Mouse (Mus musculus): ENCODE measurements at regions not wholly inside any gene's neighbourhood (a gene's known extent, or its start where the extent isn't known, plus 50 kb on each side); places are given as distances from the start of the nearest gene placed in this dataset.
"Not testable (repeated sequence)": the region's sequence is repeated elsewhere in the genome, so short reads cannot be mapped to it uniquely, and the experiment has no call there.

DNA sequence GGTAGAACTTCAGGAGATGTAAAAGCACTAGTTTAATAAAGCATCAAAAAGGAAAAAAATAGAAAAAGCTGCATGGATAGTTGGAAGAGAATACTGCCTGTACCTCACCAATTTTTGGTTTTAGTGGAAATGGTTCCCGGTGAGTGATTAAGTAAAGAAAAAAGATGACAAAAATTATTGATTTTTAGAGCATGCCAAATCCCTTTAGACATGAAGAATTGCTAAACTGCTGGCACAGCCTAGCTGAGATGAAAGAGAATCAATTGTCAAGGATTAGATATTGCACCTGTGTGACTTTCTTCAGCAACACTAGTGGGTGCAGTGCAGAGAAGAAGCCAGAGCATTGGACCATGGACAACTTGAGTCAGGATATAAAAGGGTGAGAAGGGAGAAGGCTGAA is 348.7 kb upstream of the Cpeb2 start:
- no peak for DNase-seq

DNA sequence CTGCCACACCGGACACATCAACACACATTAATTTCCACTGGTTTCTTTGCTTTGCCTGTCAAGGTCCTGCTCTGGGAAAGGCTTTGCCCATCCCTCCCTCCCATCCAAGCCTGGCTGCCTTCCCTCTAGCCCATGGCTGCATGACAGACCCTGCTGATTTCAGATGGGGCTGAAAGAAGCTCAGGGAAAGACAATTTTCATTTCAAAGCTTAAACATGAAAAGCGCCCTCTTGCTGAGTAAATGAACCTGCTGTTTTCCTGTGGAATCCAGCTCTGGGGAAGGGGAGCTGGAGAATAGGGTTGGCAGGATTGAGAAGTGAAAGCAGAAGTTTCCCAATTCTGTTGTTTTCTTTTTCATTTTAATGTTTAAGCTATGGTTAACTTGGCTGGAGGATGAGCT is 341.1 kb upstream of the Cpeb2 start:
- no peak for DNase-seq

DNA sequence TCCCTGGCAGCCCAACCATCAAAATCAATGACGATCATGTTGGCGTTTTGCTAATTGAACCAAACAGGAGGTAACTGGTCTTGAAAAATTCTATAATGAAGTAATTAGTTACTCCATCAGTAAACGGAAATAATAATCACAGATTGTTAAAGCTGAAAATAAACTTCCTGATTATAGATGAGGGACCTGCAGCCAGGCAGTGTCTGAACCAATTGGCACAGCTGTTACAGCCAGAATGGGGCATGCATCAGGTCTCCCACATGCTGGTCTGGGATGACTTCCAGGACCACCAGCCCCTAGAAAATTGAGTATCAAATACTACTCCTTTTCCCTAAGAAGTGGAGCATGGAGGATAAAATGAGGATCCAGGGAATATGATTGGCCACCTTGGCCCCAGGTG is 326.8 kb upstream of the Cpeb2 start:
- no peak for DNase-seq

DNA sequence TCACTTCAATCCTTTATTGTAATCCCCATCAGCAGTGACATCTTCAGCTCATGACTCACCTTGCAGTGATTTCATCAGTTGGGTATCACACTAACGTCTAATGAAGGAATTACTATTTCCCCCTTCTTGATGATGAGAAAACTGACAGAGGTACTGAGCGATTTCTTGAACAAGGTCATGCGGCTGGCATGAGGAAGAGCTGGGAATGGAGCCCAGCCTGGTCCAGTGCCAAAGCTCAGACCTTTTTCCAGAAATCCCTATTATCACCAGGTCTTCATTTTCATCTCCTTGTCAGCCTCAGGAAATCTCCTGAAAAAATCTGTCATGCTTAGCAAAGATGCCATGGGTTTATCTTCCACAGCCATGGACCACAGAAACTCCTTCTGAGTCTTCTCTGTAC is 313.6 kb upstream of the Cpeb2 start:
- no peak for DNase-seq

DNA sequence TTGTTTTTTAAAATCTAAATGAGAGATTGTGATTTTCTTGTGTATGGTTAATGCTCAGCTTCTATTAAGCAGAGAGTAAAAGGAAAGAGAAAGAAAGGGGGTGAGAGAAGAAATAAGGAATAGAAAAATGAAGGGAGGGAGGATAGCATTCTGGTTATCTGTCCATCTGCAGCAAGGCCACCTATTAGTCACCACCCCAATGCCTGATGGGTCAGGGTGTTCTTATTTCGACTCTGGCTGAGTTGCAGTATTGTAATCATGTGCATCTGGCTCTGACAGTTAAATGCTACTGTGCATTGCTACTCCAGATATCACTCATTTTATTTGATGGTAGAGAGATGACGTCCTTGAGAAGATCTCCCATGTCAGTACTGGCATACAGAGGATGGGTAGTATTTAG is 300.9 kb upstream of the Cpeb2 start:
- no peak for DNase-seq

DNA sequence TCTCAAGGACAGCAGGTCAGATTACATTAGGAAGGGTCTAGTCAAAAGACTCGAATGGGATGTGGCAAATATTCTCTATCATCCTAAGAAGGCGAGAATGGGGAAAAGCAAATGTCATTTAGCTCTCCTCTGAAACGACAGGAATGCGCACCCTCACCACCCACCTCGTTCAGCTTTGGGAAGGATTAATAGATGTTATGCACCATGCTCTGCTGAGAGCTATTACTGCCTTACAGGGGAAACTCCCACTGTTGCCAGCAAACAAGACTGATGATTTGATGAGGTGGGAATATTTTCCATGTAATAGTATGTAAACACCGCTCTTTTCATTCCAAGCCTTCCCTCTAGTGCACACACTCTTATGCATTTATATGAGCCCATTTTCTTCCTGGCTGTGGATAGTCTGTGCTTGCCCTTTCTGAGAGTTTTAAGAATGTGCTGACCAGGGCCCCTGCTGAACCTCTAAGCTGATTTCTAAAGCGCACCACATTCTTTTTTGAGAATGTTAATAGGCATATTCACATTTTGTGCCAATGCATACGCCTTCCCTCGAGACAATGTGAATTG is 273.6 kb upstream of the Cpeb2 start:
- no peak for DNase-seq

DNA sequence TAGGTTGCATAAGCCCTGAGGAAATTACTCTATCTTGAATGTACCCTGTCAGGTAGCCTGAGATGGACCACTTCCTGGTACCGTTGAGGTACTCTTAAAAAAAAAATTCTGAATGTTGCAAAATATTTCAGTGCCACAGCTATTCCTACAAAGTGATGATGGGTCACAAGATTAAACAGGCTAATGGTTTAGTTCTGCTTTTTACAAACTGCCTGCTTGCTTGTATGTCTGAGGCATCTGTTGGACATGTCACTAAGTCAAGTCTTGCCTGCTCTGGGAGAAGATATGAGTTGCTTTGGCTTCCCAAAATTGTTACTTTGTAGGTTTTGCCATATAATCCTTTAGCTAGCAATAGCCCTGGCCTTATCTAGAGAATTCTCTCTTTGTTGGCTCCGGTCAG is 266.0 kb upstream of the Cpeb2 start:
- DNase-seq: not testable (repeated sequence)

DNA sequence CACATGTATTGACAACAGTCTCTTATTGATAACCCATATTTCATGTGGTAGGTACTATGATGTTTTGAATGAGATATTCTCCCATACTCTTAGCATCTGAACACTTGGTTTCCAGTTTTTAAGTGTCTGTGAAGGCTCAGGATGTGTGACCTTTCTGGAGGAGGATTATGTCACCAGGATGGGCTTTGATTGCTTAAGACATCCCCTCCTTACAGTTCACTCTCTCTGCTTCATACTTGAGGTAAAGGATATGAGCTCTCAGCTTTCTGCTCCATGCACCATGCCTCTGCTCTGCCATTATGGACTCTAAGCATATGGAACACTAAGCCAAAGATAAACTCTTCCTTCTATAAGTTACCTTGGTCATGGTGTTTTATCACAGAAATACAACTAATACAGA is 263.8 kb upstream of the Cpeb2 start:
- no peak for DNase-seq

DNA sequence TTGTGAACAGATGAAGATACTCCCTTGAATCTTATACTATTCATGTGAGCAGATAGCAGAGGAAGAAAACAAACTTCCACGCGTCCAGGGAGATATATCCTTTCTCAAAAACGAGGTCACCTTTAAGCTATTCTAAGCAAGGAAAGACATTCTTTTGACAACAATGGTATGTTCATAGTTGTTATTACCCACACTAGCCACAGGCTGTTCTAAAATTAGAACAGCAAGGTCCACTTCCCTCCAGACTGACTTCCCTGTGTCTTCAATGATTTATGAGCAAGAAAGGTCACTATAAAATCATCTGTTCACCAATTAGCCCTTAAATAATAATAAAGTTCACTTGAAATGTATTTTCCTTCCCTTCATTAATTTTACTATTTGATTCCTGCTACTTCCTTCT is 263.3 kb upstream of the Cpeb2 start:
- no peak for DNase-seq

DNA sequence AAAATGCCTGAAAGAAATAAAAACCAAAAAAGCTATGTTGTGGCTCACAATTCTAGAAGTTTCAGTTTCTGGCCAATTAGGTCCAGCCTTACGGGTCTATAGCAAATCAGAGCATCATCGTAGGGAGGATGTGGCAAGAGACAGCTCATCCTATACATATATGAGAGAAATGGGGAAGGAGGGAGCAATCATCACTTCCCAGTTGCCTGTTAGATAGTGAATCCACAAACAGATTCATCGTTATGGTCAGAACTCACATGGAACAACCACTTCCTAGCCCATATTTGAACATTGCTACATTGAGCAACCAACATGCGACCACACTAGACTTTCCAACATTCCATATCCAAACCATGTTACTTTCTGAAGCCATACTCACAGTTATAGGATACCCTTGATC is 255.9 kb upstream of the Cpeb2 start:
- no peak for DNase-seq

DNA sequence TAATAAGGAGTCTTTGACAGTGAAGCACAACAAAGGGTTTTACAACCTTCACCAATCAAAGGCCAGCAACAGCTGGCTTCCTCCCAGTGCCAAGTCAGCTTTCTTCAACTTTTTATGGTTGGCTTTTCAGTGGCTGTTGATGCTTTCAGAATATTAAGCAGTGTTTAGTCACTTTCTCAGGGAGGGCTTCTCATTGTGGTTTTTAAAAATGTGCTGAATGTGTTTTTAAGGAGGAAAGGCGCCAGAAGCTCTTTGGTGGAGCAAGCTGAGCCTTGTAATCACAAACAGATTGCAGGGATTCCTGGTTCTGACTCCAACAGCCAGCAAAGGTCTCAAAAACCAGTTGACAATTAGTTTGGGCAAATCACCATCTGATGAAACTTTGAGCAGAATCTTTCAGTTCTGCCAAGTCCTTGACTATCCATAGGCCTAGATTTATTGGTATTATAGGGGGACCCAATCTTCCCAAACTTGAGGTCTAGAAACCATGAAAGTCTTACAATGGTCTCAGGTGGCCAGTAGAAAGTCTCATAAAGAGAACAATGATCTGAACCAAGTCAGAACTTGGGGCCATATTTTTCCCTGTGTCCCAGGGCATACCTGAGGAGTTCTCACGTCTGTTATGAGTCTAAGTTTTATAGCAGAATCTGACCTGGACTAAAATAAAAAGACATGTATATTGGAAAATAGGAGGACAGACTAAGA is 251.9 kb upstream of the Cpeb2 start:
- DNase-seq: no peak

DNA sequence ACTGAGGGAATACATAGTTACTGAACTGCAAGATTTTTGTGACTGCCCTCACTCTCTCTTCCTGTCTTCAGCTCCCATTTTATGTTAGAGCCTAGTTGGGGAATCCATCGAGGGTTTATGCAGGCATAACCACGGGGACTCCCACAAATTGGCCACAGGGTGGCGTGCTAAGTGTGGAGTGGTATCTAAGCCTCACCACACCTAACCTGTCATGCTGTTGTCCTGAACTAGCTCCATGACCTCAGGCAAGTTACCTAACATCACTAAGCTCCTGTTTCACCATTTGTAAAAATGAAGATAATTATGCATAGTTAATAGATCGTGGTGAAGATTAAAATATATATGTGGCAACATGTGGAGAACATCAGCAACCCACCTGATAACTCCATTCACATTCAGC is 246.8 kb upstream of the Cpeb2 start:
- DNase-seq: no peak

DNA sequence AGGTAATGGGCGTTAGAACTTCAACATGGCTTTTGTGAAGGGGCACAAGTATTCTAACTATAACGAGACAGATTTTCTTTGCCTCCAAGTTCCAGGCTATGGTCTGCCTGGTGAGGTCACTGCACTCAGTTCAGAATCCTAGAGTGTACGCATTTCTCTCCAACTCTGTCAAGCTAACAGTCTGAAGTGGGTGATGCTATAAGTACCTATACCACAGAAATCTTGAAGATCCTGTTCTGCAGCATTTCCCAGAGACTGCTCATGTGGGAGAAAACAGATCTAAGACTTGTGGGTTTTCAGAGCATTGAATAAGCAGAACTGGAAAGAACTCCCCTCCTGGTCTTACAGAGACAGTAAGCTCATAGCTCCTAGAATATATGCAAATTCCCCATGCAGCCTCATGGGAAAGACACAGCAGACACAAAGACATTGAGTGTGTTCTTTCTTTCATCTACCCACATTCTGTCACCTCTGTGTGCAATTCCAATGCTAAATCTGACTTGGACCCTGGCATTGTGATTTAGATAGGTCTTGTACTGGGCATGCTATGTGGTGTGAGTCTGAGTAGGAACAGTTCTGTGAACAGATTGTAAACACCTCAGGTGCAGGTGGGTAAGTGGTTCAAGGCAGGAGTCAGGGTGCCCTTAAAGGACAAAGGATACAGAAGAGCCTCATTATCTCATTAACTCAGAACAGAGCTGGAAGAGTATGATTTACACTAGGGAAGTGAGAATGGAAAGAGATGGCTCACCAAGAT is 245.1 kb upstream of the Cpeb2 start:
- no peak for DNase-seq

DNA sequence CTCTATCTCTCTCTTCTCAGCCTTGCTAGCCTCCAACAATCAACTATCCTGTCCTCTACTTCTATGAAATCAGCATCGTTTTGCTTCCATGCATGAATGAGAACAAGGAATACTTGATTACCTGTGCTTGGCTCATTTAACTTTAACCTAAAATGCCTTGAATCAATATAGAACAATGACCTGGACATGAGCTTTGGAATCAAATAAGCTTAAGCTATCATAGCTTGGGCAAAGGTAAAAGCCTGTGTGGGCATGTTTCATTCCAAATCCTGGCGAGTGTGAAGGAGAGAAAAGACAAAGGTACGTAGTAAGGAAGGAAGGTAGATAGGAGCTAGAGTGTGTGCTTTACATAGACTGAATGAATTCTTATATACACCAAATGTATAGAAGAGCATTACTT is 243.7 kb upstream of the Cpeb2 start:
- DNase-seq: no peak

DNA sequence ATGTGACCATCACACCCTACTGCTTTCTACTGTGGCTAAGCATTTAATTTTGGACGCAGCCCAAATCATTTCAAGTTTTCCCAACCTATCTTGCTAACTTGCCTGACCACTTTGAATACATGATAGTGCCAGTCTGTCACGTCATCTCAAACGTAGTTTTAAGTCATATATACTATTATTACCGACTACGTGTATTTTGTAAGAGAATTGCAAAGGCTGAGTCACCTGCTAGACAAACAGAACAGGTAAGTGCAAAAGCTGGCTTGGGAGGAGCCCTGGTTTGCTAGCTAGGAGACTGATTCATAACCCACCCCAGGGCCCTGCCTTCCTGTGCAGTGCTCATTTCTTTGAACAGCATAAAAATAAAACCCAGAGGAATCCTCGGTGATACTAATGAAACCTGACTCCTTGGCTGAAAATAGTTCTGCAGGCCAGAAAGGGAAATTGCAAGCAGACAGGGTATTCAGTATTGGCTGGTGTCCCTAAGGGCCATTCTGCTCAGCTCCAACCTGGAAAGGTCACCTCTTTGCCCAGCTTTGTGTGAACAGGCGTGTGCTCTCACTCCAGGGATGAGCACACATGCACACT is 208.9 kb upstream of the Cpeb2 start:
- no peak for DNase-seq

DNA sequence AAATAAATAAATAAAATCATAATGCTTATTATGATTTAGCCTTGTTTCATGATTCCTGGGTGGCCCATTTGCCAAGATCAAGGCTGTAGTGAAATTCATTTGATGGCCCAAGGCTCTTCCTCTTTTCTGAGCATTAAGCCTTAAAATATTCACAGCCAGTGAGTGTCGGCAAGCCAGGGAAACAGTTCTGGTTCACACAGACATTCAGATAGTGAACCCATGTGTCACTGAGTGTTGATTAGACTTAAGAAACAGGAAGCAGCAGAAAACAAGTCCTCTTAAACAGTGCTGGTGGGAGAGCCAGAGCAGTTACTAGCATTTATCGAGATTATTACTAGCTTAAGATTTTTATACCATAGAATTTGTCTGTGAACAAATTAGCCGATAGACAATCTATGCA is 201.7 kb upstream of the Cpeb2 start:
- DNase-seq: no peak

DNA sequence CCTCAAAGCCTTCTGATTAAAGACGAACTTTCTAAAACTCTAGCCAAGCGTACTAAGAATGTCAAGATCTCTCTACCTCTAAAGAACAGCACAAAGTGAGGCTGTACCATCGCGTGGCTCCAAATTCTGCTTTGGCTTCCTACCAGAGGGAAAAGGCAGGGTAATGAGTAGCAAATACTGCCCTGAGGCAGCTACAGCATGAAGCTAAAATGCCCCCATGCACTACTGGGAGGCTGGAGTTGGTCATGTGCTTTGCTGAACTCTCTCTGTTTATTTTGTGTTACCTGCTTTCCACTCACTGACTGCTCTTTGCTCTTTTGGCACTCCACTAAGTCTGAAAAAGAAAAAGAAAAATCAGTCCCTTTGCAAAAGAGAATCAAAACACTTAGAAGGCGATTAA is 201.1 kb upstream of the Cpeb2 start:
- no peak for DNase-seq

DNA sequence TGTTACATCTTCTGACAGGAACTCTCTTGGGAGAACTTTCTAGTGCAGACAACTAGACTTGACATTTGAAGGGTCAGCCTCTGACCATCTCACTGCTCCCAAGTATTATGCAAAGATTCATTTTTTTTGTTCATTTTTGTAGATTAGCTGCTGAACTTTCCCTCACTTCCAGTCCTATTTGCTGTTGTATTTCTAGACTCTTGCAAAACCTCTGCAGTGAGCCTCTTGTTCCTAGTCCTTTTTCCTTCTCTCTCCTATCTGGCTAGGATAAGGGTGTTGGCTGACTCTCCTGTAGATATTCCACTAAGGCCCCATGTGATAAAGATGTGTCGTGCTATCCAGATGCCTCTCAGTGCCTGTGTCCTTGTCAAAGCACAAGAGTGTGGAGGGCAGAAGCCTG is 198.5 kb upstream of the Cpeb2 start:
- no peak for DNase-seq

DNA sequence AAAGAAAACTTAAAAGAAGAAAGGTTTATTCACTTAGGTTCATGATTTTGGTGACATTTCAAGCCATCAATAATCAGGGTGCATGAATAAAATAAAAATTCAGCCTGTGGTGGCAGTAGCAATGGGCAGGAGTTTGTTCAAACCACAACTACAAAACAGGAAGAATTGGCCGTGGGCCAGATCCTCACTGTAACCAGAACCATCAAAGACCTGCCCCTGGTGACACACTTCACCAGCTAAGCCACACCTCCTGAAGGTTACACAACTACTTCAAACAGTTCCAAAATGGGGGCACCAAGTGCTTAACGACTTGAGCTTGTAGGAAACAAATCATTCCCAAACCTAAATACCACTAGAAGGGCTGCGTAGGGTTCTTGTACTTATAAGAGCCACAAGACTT is 195.4 kb upstream of the Cpeb2 start:
- no peak for DNase-seq

DNA sequence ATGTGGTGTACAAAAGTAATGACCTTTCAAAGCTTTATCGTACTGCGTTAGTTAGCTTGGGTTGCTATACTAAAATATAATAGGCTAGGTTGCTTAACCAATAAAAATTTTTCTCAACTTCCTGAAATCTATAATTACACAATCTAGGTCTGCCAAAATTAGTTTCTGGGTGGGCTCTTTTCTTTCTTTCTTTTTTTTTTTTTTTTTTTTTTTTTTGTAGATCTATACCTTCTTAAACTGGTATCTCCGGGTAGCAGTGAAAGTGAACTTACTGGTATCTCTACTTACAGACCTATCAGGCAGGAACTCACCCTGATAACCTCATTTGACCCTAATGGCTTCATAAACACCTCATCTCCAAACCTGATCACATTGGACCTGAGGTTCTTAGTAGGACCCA is 193.4 kb upstream of the Cpeb2 start:
- DNase-seq: no peak

DNA sequence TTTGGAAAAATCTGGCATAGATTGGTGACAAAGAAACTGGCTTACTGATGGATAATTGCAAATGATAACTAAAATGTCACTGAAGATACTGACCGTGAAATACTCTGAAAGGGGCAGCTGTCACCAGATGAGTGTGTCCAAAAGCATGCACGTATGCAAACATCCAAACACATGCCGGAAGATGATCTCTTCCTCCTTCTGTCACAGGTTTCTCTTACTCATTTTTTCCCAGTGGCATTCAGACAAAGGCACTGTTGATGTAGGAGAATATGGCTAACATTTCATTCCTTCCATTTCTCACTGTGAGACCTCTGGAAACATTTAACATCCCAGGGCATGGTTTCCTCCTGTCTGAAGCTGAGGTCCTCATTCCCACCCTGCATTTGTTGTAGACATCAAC is 190.4 kb upstream of the Cpeb2 start:
- DNase-seq: no peak

DNA sequence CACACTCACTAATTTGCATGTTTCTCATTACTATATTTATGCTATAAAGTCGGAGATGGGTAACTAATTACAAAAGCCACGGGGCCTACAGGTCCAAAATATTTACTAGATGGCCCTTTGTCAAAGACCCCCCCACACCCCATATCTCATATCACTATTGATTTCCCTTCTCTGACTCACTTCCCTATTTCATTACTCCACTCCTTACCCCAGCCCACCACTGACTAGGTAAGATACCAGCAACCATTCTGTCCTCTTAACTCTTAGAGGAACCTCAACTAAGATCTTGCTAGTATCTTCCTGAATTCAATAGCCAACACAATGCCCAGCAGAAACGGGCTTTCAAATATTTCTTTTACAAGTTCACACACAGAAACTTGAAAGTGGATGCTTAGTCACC is 187.1 kb upstream of the Cpeb2 start:
- no peak for DNase-seq

DNA sequence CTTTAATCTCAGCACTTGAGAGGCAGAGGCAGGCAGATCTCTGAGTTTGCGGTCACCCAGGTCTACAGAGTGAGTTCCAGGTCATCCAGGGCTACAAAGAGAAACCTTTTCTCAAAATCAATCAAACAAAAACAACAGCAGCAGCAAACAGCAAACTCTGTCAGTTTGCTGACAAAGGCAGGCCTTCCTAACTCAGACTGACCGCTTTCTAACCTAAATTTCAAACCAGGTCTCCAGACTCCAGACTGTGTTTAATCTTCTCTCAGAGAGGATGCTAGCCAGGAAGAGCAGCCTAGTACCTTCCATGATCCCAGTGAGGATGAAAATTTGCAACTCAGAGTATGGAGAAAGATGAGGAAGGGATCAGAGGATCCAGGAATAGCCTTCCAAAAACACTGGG is 185.7 kb upstream of the Cpeb2 start:
- no peak for DNase-seq
